Mouse (Mus musculus): ENCODE data around the gene Mettl24.

DNA sequence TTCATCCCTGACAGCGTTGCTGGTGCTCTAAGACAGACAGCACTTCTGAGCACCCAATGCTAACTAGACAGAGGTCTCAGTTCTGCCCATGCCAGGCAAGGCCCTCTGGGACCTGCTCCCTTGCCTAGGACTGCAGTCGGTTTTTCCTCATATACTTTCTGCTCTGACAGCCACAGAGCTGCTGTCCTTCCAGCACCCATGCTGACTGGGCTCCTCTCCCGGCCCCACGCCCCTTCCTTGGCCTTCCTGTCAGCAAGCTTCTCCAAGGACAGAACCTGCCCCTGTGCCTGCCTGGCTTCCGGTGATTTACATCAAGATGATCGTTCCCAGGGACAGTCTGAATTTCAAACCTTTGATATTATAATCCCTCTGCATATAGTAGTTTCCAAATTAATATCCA, 162.5 kb downstream of the Mettl24 start:
- no peak for TF ChIP-seq MYOD1 (IDR thresholded peaks at IDR 0.05; ENCODE audit: control insufficient read depth in 1 of 3, insufficient read length in 2 of 3, low read depth in 2 of 3)
- TF ChIP-seq TCF3 (IDR thresholded peaks at IDR 0.05; ENCODE audit: insufficient read length, low read depth), result no peak
- no peak for TF ChIP-seq POLR2AphosphoS2 (IDR thresholded peaks at IDR 0.05; ENCODE audit: insufficient read length, low read depth)
- no peak for TF ChIP-seq POLR2A (IDR thresholded peaks at IDR 0.05; ENCODE audit: insufficient read length, low read depth)

Measured in myocyte (in vitro differentiated cells).